Mouse (Mus musculus): ENCODE data around the gene Oscar. TPM values are rescaled to one million over a fixed set of nuclear protein-coding genes. Genes with fewer than 3 reads are reported as not detected.

Gene Oscar
- total and polyA plus RNA-seq, 2 experiments from 2014 or later = 0.19 to 0.25 TPM

DNA sequence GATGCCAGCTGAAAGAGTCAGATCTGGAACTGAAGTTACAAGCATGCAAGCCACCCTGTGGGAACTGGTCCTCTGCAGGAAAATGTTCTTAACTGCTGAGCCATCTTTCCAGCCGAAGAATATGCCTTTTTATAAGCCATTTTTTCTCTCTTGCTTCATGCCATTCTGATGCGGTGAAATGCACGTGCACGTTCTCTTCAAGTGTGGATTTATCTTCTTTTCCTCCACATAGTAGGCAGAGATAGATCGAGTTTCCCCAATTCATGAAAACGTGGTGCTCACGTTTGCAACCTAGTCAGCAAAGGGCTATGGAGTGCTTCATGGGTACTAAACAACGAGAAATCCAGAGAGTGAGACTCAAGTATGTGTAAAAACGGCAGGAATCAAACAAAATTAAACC, 27.9 kb upstream of the Oscar start:
- Histone ChIP-seq H3K4me1 (ENCODE audit: control insufficient read depth, insufficient read depth) (peaks cover 23% of the 10 kb centered on the region), H3K9me3 (replicated peaks; ENCODE audit: control insufficient read depth, low read length) (no peaks in the 10 kb centered on the region), H3K36me3 (replicated peaks; ENCODE audit: control insufficient read depth, insufficient read depth, low read length) (peaks cover 27% of the 10 kb centered on the region), H3K4me2 (ENCODE audit: low read depth, low read length) (peak overlapping the region; percentile 51), H3K9ac (replicated peaks; ENCODE audit: low read depth, low read length) (no peak overlapping the region), H3K4me3 (ENCODE audit: low read depth, low read length) (peak overlapping the region; percentile 40; the same call in 1 of the 2 replicates), H3K27ac (ENCODE audit: low read depth) (no peak overlapping the region), H3K27me3 (ENCODE audit: control insufficient read depth, insufficient read depth, low read length) (no peaks in the 10 kb centered on the region)
- TF ChIP-seq EP300 (IDR thresholded peaks at IDR 0.05; ENCODE audit: low read depth) = no peak
- no peak for TF ChIP-seq CTCF (IDR thresholded peaks at IDR 0.05; ENCODE audit: low read depth)
- 25% methylated on average over 9 of the region's 9 CpGs for WGBS
- ATAC-seq (ENCODE audit: insufficient read depth, low read depth) = no peak
- DNase-seq (ENCODE audit: low spot score) = no peak

- H3K4me2 ChIP-seq (ENCODE audit: low read depth, low read length) = no peak overlapping the region
- no peak overlapping the region for H3K27ac ChIP-seq (ENCODE audit: low read depth)
- peaks cover 19% of the 10 kb centered on the region for H3K4me1 ChIP-seq (ENCODE audit: control insufficient read depth, insufficient read depth)
- TF ChIP-seq EP300 (IDR thresholded peaks at IDR 0.05; ENCODE audit: low read depth) = no peak
- TF ChIP-seq CTCF (IDR thresholded peaks at IDR 0.05; ENCODE audit: low read depth) = no peak
- no peaks in the 10 kb centered on the region for H3K9me3 ChIP-seq (replicated peaks; ENCODE audit: control insufficient read depth, low read length)
- WGBS = 50% methylated on average over 5 of the region's 5 CpGs
- no peak for DNase-seq (ENCODE audit: low spot score)
- H3K9ac ChIP-seq (replicated peaks; ENCODE audit: low read depth, low read length) = no peak overlapping the region
- ATAC-seq (ENCODE audit: insufficient read depth, low read depth) = no peak
- H3K27me3 ChIP-seq (ENCODE audit: control insufficient read depth, insufficient read depth, low read length) = no peaks in the 10 kb centered on the region
- H3K36me3 ChIP-seq (replicated peaks; ENCODE audit: control insufficient read depth, insufficient read depth, low read length) = peaks cover 31% of the 10 kb centered on the region
- no peak overlapping the region for H3K4me3 ChIP-seq (ENCODE audit: low read depth, low read length)
These were observed 27.5 kb upstream of the Oscar start for GRCm38 (mm10) chr7:3643412-3643811.

DNA sequence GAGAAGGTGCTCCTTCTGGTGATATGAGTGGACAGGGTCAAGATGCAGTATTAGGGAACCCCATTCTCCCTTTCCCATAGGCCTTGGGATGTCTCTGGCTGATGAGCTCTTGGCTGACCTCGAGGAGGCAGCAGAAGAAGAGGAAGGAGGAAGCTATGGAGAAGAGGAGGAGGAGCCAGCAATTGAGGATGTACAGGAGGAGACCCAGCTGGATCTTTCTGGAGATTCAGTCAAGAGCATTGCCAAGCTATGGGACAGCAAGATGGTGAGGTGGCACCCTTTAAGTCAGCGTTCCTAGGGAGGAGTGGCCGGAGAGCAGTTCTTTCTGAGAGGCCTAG, 14.5 kb upstream of the Oscar start:
- Histone ChIP-seq H3K36me3 (replicated peaks; ENCODE audit: control insufficient read depth, insufficient read depth, low read length) (peaks cover 21% of the 10 kb centered on the region), H3K9ac (replicated peaks; ENCODE audit: low read depth, low read length) (peak overlapping the region; percentile 85; the same call in 1 of the 2 replicates), H3K9me3 (replicated peaks; ENCODE audit: control insufficient read depth, low read length) (no peaks in the 10 kb centered on the region), H3K4me3 (ENCODE audit: low read depth, low read length) (peak overlapping the region; percentile 84), H3K4me2 (ENCODE audit: low read depth, low read length) (peak overlapping the region; percentile 79), H3K4me1 (ENCODE audit: control insufficient read depth, insufficient read depth) (peaks cover 13% of the 10 kb centered on the region), H3K27me3 (ENCODE audit: control insufficient read depth, insufficient read depth, low read length) (no peaks in the 10 kb centered on the region), H3K27ac (ENCODE audit: low read depth) (no peak overlapping the region)
- DNase-seq (ENCODE audit: low spot score) (no peak), ATAC-seq (ENCODE audit: insufficient read depth, low read depth) (no peak)
- 55% methylated on average over 3 of the region's 3 CpGs for WGBS
- TF ChIP-seq EP300 (IDR thresholded peaks at IDR 0.05; ENCODE audit: low read depth) = no peak
- TF ChIP-seq CTCF (IDR thresholded peaks at IDR 0.05; ENCODE audit: low read depth) = no peak

DNA sequence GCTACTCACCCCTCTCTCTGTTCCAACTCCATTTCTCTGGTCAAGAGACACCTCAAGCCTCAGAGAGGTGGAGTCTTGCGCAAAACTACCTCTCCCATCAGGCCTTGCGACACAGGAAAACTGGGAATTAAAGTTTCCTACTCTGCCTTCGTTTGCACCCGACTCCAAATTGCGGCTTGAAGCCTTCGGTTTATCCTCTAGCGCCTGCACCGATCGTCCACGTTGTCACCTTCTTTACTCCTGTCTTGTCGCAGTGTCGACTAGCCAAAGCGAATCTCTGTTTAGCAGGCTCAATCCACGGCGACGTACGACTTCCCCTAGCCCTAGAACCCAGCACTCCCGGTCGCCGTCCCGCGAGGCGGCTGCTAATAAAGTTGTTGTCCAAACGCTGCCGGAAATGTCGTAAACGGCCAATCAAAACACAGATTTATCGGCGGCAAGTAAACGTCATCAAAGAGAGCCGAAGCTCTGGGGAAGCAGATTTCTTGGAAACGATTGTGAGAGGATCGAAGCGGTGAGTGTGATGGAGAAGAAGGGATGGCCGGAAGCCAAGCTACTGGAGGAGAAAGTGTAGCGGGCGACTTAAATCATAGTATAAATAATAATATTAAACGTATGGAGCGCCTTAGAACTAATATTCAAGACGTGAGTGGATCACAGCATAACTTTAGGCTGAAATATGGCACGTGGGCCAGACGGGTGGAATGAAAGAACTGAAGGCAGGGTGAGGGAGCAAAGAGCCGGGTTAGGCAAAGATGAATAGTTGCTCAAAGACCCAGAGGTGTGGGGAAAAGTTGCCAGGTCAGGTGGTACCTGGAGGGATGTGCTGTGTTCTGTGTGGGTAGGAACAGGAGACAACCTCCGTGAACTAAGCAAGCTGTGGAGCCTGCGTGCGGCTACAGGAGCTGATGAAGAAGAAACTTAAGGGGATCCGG, 13.9 kb upstream of the Oscar start, which contains the start of the genes Tfpt and Prpf31:
Gene Tfpt, minus strand, starts transcription at position 387 of the 935 bp plus-strand sequence.
Gene Prpf31, plus strand, starts transcription at position 443 of the 935 bp plus-strand sequence.
- Histone ChIP-seq H3K9me3 (replicated peaks; ENCODE audit: control insufficient read depth, low read length) (no peaks in the 10 kb centered on the region), H3K4me2 (ENCODE audit: low read depth, low read length) (peak within 1 kb of the TSS; percentile 79), H3K27me3 (ENCODE audit: control insufficient read depth, insufficient read depth, low read length) (no peaks in the 10 kb centered on the region), H3K27ac (ENCODE audit: low read depth) (peak within 1 kb of the TSS; percentile 95), H3K4me3 (ENCODE audit: low read depth, low read length) (peak within 1 kb of the TSS; percentile 84), H3K9ac (replicated peaks; ENCODE audit: low read depth, low read length) (peak within 1 kb of the TSS; percentile 85), H3K4me1 (ENCODE audit: control insufficient read depth, insufficient read depth) (peaks cover 13% of the 10 kb centered on the region), H3K36me3 (replicated peaks; ENCODE audit: control insufficient read depth, insufficient read depth, low read length) (peaks cover 20% of the 10 kb centered on the region)
- no peak for TF ChIP-seq CTCF (IDR thresholded peaks at IDR 0.05; ENCODE audit: low read depth)
- peak; percentile 85 for TF ChIP-seq EP300 (IDR thresholded peaks at IDR 0.05; ENCODE audit: low read depth)
- 1% methylated on average over 47 of the region's 47 CpGs for WGBS
- DNase-seq (ENCODE audit: low spot score) (peak; percentile 96), ATAC-seq (ENCODE audit: insufficient read depth, low read depth) (peak; percentile 90)

DNA sequence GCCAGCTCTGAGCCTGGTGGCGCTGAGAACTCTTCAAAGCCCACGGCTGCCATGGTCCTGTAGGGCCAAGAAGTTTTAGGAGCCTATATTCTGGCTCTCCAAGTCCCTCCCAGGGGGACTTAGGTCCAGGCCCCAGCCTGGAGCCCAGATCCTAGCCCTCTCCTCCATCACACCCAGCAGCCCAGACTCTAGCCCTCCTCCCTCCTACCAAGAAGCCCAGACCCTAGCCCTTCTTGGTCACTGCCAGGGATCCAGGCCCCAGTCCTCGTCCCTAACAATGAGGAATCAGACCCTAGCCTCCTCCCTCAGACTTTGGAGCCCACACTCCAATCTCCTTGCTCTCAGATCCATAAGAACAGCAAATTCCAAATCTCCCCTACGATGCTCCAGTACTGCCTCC, 13.1 kb upstream of the Oscar start:
- 0 out of 2 replicates have a peak, but pooled peaks have one; percentile 12 for ATAC-seq (ENCODE audit: insufficient read depth, low read depth)
- peak overlapping the region; percentile 85 for H3K9ac ChIP-seq (replicated peaks; ENCODE audit: low read depth, low read length)

More for the DNA sequence above, 13.1 kb upstream of the Oscar start:
- DNase-seq (ENCODE audit: low spot score) = no peak
- Histone ChIP-seq H3K27ac (ENCODE audit: low read depth) (peak overlapping the region; percentile 95), H3K36me3 (replicated peaks; ENCODE audit: control insufficient read depth, insufficient read depth, low read length) (peaks cover 22% of the 10 kb centered on the region), H3K9me3 (replicated peaks; ENCODE audit: control insufficient read depth, low read length) (no peaks in the 10 kb centered on the region), H3K4me3 (ENCODE audit: low read depth, low read length) (peak overlapping the region; percentile 84), H3K27me3 (ENCODE audit: control insufficient read depth, insufficient read depth, low read length) (no peaks in the 10 kb centered on the region), H3K4me2 (ENCODE audit: low read depth, low read length) (peak overlapping the region; percentile 79), H3K4me1 (ENCODE audit: control insufficient read depth, insufficient read depth) (peaks cover 13% of the 10 kb centered on the region)
- WGBS = 28% methylated on average over 4 of the region's 4 CpGs
- TF ChIP-seq EP300 (IDR thresholded peaks at IDR 0.05; ENCODE audit: low read depth) (no peak), CTCF (IDR thresholded peaks at IDR 0.05; ENCODE audit: low read depth) (no peak)
